Mouse (Mus musculus): ENCODE results near the gene Trmt1l. TPM values are rescaled to one million over a fixed set of nuclear protein-coding genes. Genes with fewer than 3 reads are reported as not detected.

Gene Trmt1l
- total and polyA plus RNA-seq, 3 experiments = 20.9 to 23.7 (median 21.8) TPM

DNA sequence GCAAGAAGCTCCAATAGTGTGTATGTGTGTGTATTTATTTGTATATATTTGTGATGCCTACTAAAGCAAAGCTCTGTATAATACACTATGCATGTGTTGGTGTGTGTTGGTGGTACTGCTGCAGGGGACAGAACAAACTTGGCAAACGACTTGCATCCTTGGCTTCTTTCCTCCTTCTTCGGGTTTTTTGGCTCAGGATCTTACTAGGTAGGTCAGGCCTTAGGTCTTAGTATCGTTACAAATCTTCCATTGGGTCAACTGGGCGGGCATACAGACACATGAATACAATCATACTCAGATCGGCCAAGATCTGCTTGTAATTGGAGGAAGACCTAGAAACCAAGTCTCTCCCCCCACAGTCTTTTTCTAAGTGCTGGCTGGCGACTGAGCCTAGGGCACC lies 66.4 kb downstream of the Trmt1l start:
- dilution Hi-C loops (cut with MboI; ENCODE audit: extremely low pct_ligation_motif_present, extremely low pct_unique_long_range_greater_than_20kb, low sequenced_read_pairs) = no loop called here
- H3K9ac ChIP-seq (ENCODE audit: insufficient read depth, low read depth) = no peak overlapping the region

GRCm38 (mm10) chr1:151495635-151496285 lies 67.4 kb downstream of the Trmt1l start:
- TF ChIP-seq NRF1 (IDR thresholded peaks at IDR 0.05; ENCODE audit: low read depth, low read length) (no peak), USF2 (conservative IDR thresholded peaks at IDR 0.05; ENCODE audit: low read depth, low read length) (no peak), MAX (IDR thresholded peaks at IDR 0.05; ENCODE audit: low read length) (no peak), JUND (conservative IDR thresholded peaks at IDR 0.05; ENCODE audit: low read depth, low read length) (no peak), POLR2A (IDR thresholded peaks at IDR 0.05; ENCODE audit: low read depth, low read length) (no peak), EP300 (IDR thresholded peaks at IDR 0.05; ENCODE audit: low read length) (no peak), UBTF (IDR thresholded peaks at IDR 0.05; ENCODE audit: low read depth, low read length) (no peak), SIN3A (IDR thresholded peaks at IDR 0.05; ENCODE audit: low read length) (no peak)
- Histone ChIP-seq H3K27me3 (replicated peaks) (no peaks in the 10 kb centered on the region), H3K36me3 (replicated peaks in 1 of 2; ENCODE audit: control insufficient read depth in 1 of 2, insufficient read depth in 1 of 2, low read length in 1 of 2) (peaks cover 0 to 19% of the 10 kb centered on the region in 2 experiments), H3K79me2 (replicated peaks; ENCODE audit: control insufficient read depth, extremely low read depth, insufficient read depth, poor library complexity, severe bottlenecking) (peaks cover 75% of the 10 kb centered on the region), H3K4me3 (replicated peaks in 1 of 3; ENCODE audit: low read depth in 2 of 3, low read length in 2 of 3, poor library complexity in 1 of 3) (no peak overlapping the region), H3K4me1 (ENCODE audit: control insufficient read depth in 1 of 2, insufficient read depth in 2 of 2) (peaks cover 3 to 48% of the 10 kb centered on the region in 2 experiments; a peak in 2 of 4 replicates), H3K9ac (ENCODE audit: insufficient read depth, low read depth) (no peak overlapping the region), H3K9me3 (replicated peaks; ENCODE audit: low read length) (no peaks in the 10 kb centered on the region), H3K4me2 (ENCODE audit: insufficient read depth, low read depth, poor library complexity, severe bottlenecking) (no peak overlapping the region), H3K27ac (ENCODE audit: insufficient read depth, low read depth) (no peak overlapping the region)
- in situ Hi-C loops (cut with MboI; ENCODE audit: low pct_ligation_motif_present, low pct_unique_long_range_greater_than_20kb, low sequenced_read_pairs) (no loop called here), dilution Hi-C loops (cut with MboI; ENCODE audit: extremely low pct_ligation_motif_present, extremely low pct_unique_long_range_greater_than_20kb, low sequenced_read_pairs) (no loop called here)
- DNase-seq (ENCODE audit: extremely low read depth) = no peak

More for the DNA sequence above, 66.4 kb downstream of the Trmt1l start:
- Histone ChIP-seq H3K36me3 (replicated peaks in 1 of 2; ENCODE audit: control insufficient read depth in 1 of 2, insufficient read depth in 1 of 2, low read length in 1 of 2) (peaks cover 0 to 22% of the 10 kb centered on the region in 2 experiments), H3K27ac (ENCODE audit: insufficient read depth, low read depth) (no peak overlapping the region), H3K9me3 (replicated peaks; ENCODE audit: low read length) (no peaks in the 10 kb centered on the region), H3K4me2 (ENCODE audit: insufficient read depth, low read depth, poor library complexity, severe bottlenecking) (no peak overlapping the region), H3K4me1 (ENCODE audit: control insufficient read depth in 1 of 2, insufficient read depth in 2 of 2) (peaks cover 3 to 48% of the 10 kb centered on the region in 2 experiments; a peak in 2 of 4 replicates), H3K27me3 (replicated peaks) (no peaks in the 10 kb centered on the region), H3K4me3 (replicated peaks in 1 of 3; ENCODE audit: low read depth in 2 of 3, low read length in 2 of 3, poor library complexity in 1 of 3) (no peak overlapping the region), H3K79me2 (replicated peaks; ENCODE audit: control insufficient read depth, extremely low read depth, insufficient read depth, poor library complexity, severe bottlenecking) (peaks cover 79% of the 10 kb centered on the region)
- in situ Hi-C loops (cut with MboI; ENCODE audit: low pct_ligation_motif_present, low pct_unique_long_range_greater_than_20kb, low sequenced_read_pairs) = no loop called here
- TF ChIP-seq CHD1 (IDR thresholded peaks at IDR 0.05; ENCODE audit: low read depth, low read length) (no peak), MAX (IDR thresholded peaks at IDR 0.05; ENCODE audit: low read length) (no peak), HCFC1 (IDR thresholded peaks at IDR 0.05; ENCODE audit: low read depth, low read length) (no peak), JUN (IDR thresholded peaks at IDR 0.05; ENCODE audit: insufficient read depth, low read depth, low read length) (no peak), MXI1 (IDR thresholded peaks at IDR 0.05; ENCODE audit: low read depth, low read length) (no peak), TCF12 (IDR thresholded peaks at IDR 0.05; ENCODE audit: low read depth, low read length) (no peak), E2F4 (IDR thresholded peaks at IDR 0.05; ENCODE audit: insufficient replicate concordance, low read depth, low read length) (no peak), KAT2A (IDR thresholded peaks at IDR 0.05; ENCODE audit: insufficient replicate concordance, low read length) (no peak), ZNF384 (IDR thresholded peaks at IDR 0.05; ENCODE audit: low read depth, low read length) (no peak)
- DNase-seq (ENCODE audit: extremely low read depth) = no peak
